Mouse (Mus musculus) erythroid progenitor cell, adult 5-6 weeks (primary cell): ENCODE data around the gene Cyp2d40. TPM values are rescaled to one million over a fixed set of nuclear protein-coding genes. Genes with fewer than 3 reads are reported as not detected.

Source experiments
- total RNA-seq, 2 experiments: library from RNA; stranded (forward) in 1 of 2; stranded (reverse) in 1 of 2; fragments of 150-400 nt in 1 of 2; fragments of 186-747, 209-891 nt in 1 of 2; gene quantifications; 2 replicates each; pipeline versions ENCODE4 v1.2.3 to v1.2.4; 2015 to 2017; ENCODE audit warnings: low replicate concordance in 2 of 2

Gene Cyp2d40
- total RNA-seq, 2 experiments from 2014 or later = not detected

Other genes starting within 250 kb of the Cyp2d40 start
- gene Cyp2d12, start 209.1 kb downstream of the Cyp2d40 start, total RNA-seq (2015; ENCODE audit: low replicate concordance) = not detected in 2 replicates
- not detected in 2 replicates for gene Cyp2d12, start 209.1 kb downstream of the Cyp2d40 start, total RNA-seq (2017; ENCODE audit: low replicate concordance)
- gene Cyp2d34, start 143.2 kb downstream of the Cyp2d40 start, total RNA-seq (2015; ENCODE audit: low replicate concordance) = not detected in 2 replicates
- not detected in 2 replicates for gene Cyp2d34, start 143.2 kb downstream of the Cyp2d40 start, total RNA-seq (2017; ENCODE audit: low replicate concordance)
- gene Cyp2d26, start 30.1 kb upstream of the Cyp2d40 start, total RNA-seq (2015; ENCODE audit: low replicate concordance) = not detected in 2 replicates
- gene Cyp2d26, start 30.1 kb upstream of the Cyp2d40 start, total RNA-seq (2017; ENCODE audit: low replicate concordance) = not detected in 2 replicates
- 35.0 and 36.0 TPM in 2 replicates for gene Tcf20, start 223.7 kb upstream of the Cyp2d40 start, total RNA-seq (2015; ENCODE audit: low replicate concordance)
- 51.7 and 55.5 TPM in 2 replicates for gene Tcf20, start 223.7 kb upstream of the Cyp2d40 start, total RNA-seq (2017; ENCODE audit: low replicate concordance)